Mouse (Mus musculus): ENCODE measurements around the gene Cdpf1. TPM values are rescaled to one million over a fixed set of nuclear protein-coding genes. Genes with fewer than 3 reads are reported as not detected.
A peak's percentile ranks its signal among the peaks of the same experiment; 100 is the strongest.

Cdpf1 gene
- polyA plus RNA-seq (2014; fragmentation: Nextera tagmentation; extraction: Ambion mirVana) = 25.5 and 33.1 TPM in 2 replicates

GRCm38 (mm10) chr15:85811535-85812277 is at the start of gene Cdpf1:
Gene Cdpf1, minus strand, starts transcription at chr15:85811697.
- H3K9me3 ChIP-seq (ENCODE audit: control insufficient read depth, low read length) = peaks cover 4% of the 10 kb centered on the region
- peak within 1 kb of the TSS; percentile 77 for H3K27ac ChIP-seq (ENCODE audit: low read depth, low read length)
- WGBS = 5% methylated on average over 36 of the region's 36 CpGs
- H3K36me3 ChIP-seq (ENCODE audit: control insufficient read depth, insufficient read depth, low read length) = no peaks in the 10 kb centered on the region
- H3K9ac ChIP-seq (ENCODE audit: low read depth, low read length) = peak within 1 kb of the TSS; percentile 79
- H3K4me3 ChIP-seq (ENCODE audit: low read length) = peak within 1 kb of the TSS; percentile 77
- H3K4me1 ChIP-seq (ENCODE audit: control insufficient read depth, insufficient read depth, low read length) = no peaks in the 10 kb centered on the region
- ATAC-seq (ENCODE audit: low FRiP score, low TSS enrichment) = peak; percentile 97
- peak within 1 kb of the TSS; percentile 60 for H3K4me2 ChIP-seq (replicated peaks; ENCODE audit: low read depth, low read length)
- no peaks in the 10 kb centered on the region for H3K27me3 ChIP-seq (ENCODE audit: control insufficient read depth, insufficient read depth, low read length)

DNA sequence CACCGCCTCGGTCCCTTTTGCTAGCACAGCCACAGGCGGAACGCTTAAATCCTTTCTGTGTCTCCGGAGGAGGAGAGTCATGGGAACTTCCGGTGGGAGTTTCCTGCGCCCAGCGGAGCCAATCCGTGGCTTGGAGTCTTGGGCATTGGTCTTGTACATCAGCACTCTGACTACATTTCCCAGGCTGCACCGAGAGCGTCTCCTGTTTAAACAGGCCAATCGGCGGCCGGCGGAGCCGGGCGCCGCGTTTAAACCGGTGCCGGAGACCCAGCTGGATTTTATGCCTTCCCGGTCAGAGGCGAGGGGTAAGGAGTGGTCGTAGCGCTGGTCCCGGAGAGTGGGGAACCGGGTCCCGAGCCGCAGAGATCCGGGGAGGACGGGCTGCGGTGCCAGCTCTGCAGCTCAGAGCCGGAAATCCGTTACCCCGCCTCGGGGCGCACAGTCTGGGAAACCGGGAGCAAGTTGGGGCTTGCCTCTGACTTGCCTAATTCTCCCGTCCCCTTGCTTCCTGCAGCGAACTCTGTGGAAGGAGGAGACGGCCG is 48.1 kb upstream of the Cdpf1 start, which contains the start of gene Gtse1:
Gtse1 (plus strand) TSS at position 256 of the 542 bp plus-strand sequence.
- no peaks in the 10 kb centered on the region for H3K9me3 ChIP-seq (ENCODE audit: control insufficient read depth, low read length)
- peak; percentile 97 for ATAC-seq (ENCODE audit: low FRiP score, low TSS enrichment)
- peaks cover 18% of the 10 kb centered on the region for H3K4me1 ChIP-seq (ENCODE audit: control insufficient read depth, insufficient read depth, low read length)
- H3K36me3 ChIP-seq (ENCODE audit: control insufficient read depth, insufficient read depth, low read length) = peaks cover 28% of the 10 kb centered on the region
- peak within 1 kb of the TSS; percentile 57; the same call in 1 of the 2 replicates for H3K27ac ChIP-seq (ENCODE audit: low read depth, low read length)
- H3K4me3 ChIP-seq (ENCODE audit: low read length) = peak within 1 kb of the TSS; percentile 92
- H3K4me2 ChIP-seq (replicated peaks; ENCODE audit: low read depth, low read length) = peak within 1 kb of the TSS; percentile 81
- peak within 1 kb of the TSS; percentile 76 for H3K9ac ChIP-seq (ENCODE audit: low read depth, low read length)
- under 1% methylated on average over 42 of the region's 42 CpGs for WGBS
- no peaks in the 10 kb centered on the region for H3K27me3 ChIP-seq (ENCODE audit: control insufficient read depth, insufficient read depth, low read length)

GRCm38 (mm10) chr15:85858980-85859489 is 47.5 kb upstream of the Cdpf1 start:
- Histone ChIP-seq H3K9me3 (ENCODE audit: control insufficient read depth, low read length) (no peaks in the 10 kb centered on the region), H3K9ac (ENCODE audit: low read depth, low read length) (peak overlapping the region; percentile 76), H3K4me2 (replicated peaks; ENCODE audit: low read depth, low read length) (peak overlapping the region; percentile 81), H3K4me3 (ENCODE audit: low read length) (peak overlapping the region; percentile 92), H3K4me1 (ENCODE audit: control insufficient read depth, insufficient read depth, low read length) (peaks cover 18% of the 10 kb centered on the region), H3K27me3 (ENCODE audit: control insufficient read depth, insufficient read depth, low read length) (no peaks in the 10 kb centered on the region), H3K36me3 (ENCODE audit: control insufficient read depth, insufficient read depth, low read length) (peaks cover 23% of the 10 kb centered on the region), H3K27ac (ENCODE audit: low read depth, low read length) (peak overlapping the region; percentile 57; the same call in 1 of the 2 replicates)
- ATAC-seq (ENCODE audit: low FRiP score, low TSS enrichment) = peak; percentile 50
- WGBS = 10% methylated on average over 15 of the region's 15 CpGs

- Histone ChIP-seq H3K27ac (ENCODE audit: low read depth, low read length) (no peak overlapping the region), H3K27me3 (ENCODE audit: control insufficient read depth, insufficient read depth, low read length) (no peaks in the 10 kb centered on the region), H3K9me3 (ENCODE audit: control insufficient read depth, low read length) (no peaks in the 10 kb centered on the region), H3K4me2 (replicated peaks; ENCODE audit: low read depth, low read length) (no peak overlapping the region), H3K4me1 (ENCODE audit: control insufficient read depth, insufficient read depth, low read length) (no peaks in the 10 kb centered on the region), H3K4me3 (ENCODE audit: low read length) (no peak overlapping the region), H3K36me3 (ENCODE audit: control insufficient read depth, insufficient read depth, low read length) (no peaks in the 10 kb centered on the region), H3K9ac (ENCODE audit: low read depth, low read length) (no peak overlapping the region)
- 84% methylated on average over 12 of the region's 12 CpGs for WGBS
- ATAC-seq (ENCODE audit: low FRiP score, low TSS enrichment) = no peak
These were observed 40.3 kb upstream of the Cdpf1 start for GRCm38 (mm10) chr15:85851656-85852392.

GRCm38 (mm10) chr15:85845071-85845470 is 33.6 kb upstream of the Cdpf1 start:
- H3K36me3 ChIP-seq (ENCODE audit: control insufficient read depth, insufficient read depth, low read length) = no peaks in the 10 kb centered on the region
- no peaks in the 10 kb centered on the region for H3K4me1 ChIP-seq (ENCODE audit: control insufficient read depth, insufficient read depth, low read length)
- no peak overlapping the region for H3K4me2 ChIP-seq (replicated peaks; ENCODE audit: low read depth, low read length)
- no peaks in the 10 kb centered on the region for H3K9me3 ChIP-seq (ENCODE audit: control insufficient read depth, low read length)
- ATAC-seq (ENCODE audit: low FRiP score, low TSS enrichment) = no peak
- H3K4me3 ChIP-seq (ENCODE audit: low read length) = no peak overlapping the region
- H3K9ac ChIP-seq (ENCODE audit: low read depth, low read length) = no peak overlapping the region
- no peak overlapping the region for H3K27ac ChIP-seq (ENCODE audit: low read depth, low read length)
- no peaks in the 10 kb centered on the region for H3K27me3 ChIP-seq (ENCODE audit: control insufficient read depth, insufficient read depth, low read length)

- Histone ChIP-seq H3K9me3 (ENCODE audit: control insufficient read depth, low read length) (no peaks in the 10 kb centered on the region), H3K9ac (ENCODE audit: low read depth, low read length) (no peak overlapping the region), H3K27me3 (ENCODE audit: control insufficient read depth, insufficient read depth, low read length) (no peaks in the 10 kb centered on the region), H3K4me2 (replicated peaks; ENCODE audit: low read depth, low read length) (no peak overlapping the region), H3K4me3 (ENCODE audit: low read length) (no peak overlapping the region), H3K27ac (ENCODE audit: low read depth, low read length) (no peak overlapping the region), H3K36me3 (ENCODE audit: control insufficient read depth, insufficient read depth, low read length) (no peaks in the 10 kb centered on the region), H3K4me1 (ENCODE audit: control insufficient read depth, insufficient read depth, low read length) (no peaks in the 10 kb centered on the region)
- ATAC-seq (ENCODE audit: low FRiP score, low TSS enrichment) = no peak
- 89% methylated on average over 5 of the region's 5 CpGs for WGBS
These were observed 30.4 kb upstream of the Cdpf1 start for GRCm38 (mm10) chr15:85841796-85842360.

DNA sequence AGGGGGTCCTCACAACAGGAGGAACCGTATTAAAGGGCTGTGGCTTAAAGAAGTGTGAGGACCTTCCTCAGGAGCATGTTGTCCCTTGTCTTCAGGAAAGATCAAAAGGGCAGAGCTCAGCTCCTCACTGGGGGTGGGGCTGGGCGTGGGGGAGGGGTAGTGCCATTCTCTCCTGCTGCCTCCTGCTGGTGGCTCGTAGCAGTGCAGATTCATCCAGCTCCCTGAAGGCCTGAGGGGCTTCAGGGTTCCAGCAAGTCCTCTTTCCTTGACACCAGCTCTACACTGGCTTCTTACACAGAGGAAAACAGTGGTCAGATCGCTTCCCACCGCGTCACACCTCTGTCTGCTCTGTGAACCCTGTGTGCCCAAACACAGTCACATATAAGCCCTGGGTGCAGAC is 29.5 kb upstream of the Cdpf1 start:
- WGBS = 40% methylated on average over 6 of the region's 6 CpGs
- Histone ChIP-seq H3K4me1 (ENCODE audit: control insufficient read depth, insufficient read depth, low read length) (no peaks in the 10 kb centered on the region), H3K9ac (ENCODE audit: low read depth, low read length) (no peak overlapping the region), H3K4me3 (ENCODE audit: low read length) (no peak overlapping the region), H3K36me3 (ENCODE audit: control insufficient read depth, insufficient read depth, low read length) (no peaks in the 10 kb centered on the region), H3K9me3 (ENCODE audit: control insufficient read depth, low read length) (no peaks in the 10 kb centered on the region), H3K4me2 (replicated peaks; ENCODE audit: low read depth, low read length) (no peak overlapping the region), H3K27ac (ENCODE audit: low read depth, low read length) (no peak overlapping the region), H3K27me3 (ENCODE audit: control insufficient read depth, insufficient read depth, low read length) (no peaks in the 10 kb centered on the region)
- no peak for ATAC-seq (ENCODE audit: low FRiP score, low TSS enrichment)

GRCm38 (mm10) chr15:85836887-85837286 is 25.4 kb upstream of the Cdpf1 start:
- Histone ChIP-seq H3K9ac (ENCODE audit: low read depth, low read length) (no peak overlapping the region), H3K4me3 (ENCODE audit: low read length) (no peak overlapping the region), H3K9me3 (ENCODE audit: control insufficient read depth, low read length) (no peaks in the 10 kb centered on the region), H3K27ac (ENCODE audit: low read depth, low read length) (no peak overlapping the region), H3K36me3 (ENCODE audit: control insufficient read depth, insufficient read depth, low read length) (no peaks in the 10 kb centered on the region), H3K4me2 (replicated peaks; ENCODE audit: low read depth, low read length) (no peak overlapping the region), H3K4me1 (ENCODE audit: control insufficient read depth, insufficient read depth, low read length) (peaks cover 5% of the 10 kb centered on the region; the same call in 1 of the 2 replicates), H3K27me3 (ENCODE audit: control insufficient read depth, insufficient read depth, low read length) (no peaks in the 10 kb centered on the region)
- WGBS = 90% methylated on average over 5 of the region's 5 CpGs
- ATAC-seq (ENCODE audit: low FRiP score, low TSS enrichment) = no peak

Data from kidney, embryonic 14.5 days (tissue).